Mouse (Mus musculus): ENCODE measurements at regions not wholly inside any gene's neighbourhood (a gene's known extent, or its start where the extent isn't known, plus 50 kb on each side); places are given as distances from the start of the nearest gene placed in this dataset.

- TF ChIP-seq MAX (IDR thresholded peaks at IDR 0.05; ENCODE audit: low read length) (no peak), CTCF (conservative IDR thresholded peaks at IDR 0.05 in 1 of 2, IDR thresholded peaks at IDR 0.05 in 1 of 2; ENCODE audit: low read depth in 2 of 2, low read length in 2 of 2) (no peak), EP300 (IDR thresholded peaks at IDR 0.05; ENCODE audit: low read length) (no peak), SMC3 (IDR thresholded peaks at IDR 0.05; ENCODE audit: low read depth, low read length) (no peak), ZKSCAN1 (IDR thresholded peaks at IDR 0.05; ENCODE audit: borderline replicate concordance, low read depth, low read length) (no peak), MXI1 (IDR thresholded peaks at IDR 0.05; ENCODE audit: low read depth, low read length) (no peak), USF1 (IDR thresholded peaks at IDR 0.05; ENCODE audit: low read depth, low read length) (no peak), NRF1 (IDR thresholded peaks at IDR 0.05; ENCODE audit: low read depth, low read length) (no peak), ELF1 (IDR thresholded peaks at IDR 0.05; ENCODE audit: low read depth, low read length) (no peak), BHLHE40 (IDR thresholded peaks at IDR 0.05; ENCODE audit: low read depth, low read length) (no peak), POLR2A (IDR thresholded peaks at IDR 0.05; ENCODE audit: low read depth, low read length) (no peak)
Observed at GRCm38 (mm10) chr10:99951718-99952117, 63.7 kb upstream of the Kitl start.

Measured in CH12.LX (cell line).